Mouse (Mus musculus) heart, postnatal 0 days (tissue): Measurements from ENCODE around the gene Tm6sf2.

ENCODE experiments used
- CTCF ChIP-seq: IDR thresholded peaks from 2 replicates; pipeline ENCODE4 v1.5.1; 2016; ENCODE audit warnings: antibody characterized with exemption, control low read depth, low read depth
- EP300 ChIP-seq: IDR thresholded peaks from 2 replicates; pipeline ENCODE4 v1.6.1; 2016; ENCODE audit warnings: antibody characterized with exemption, low read depth

- TF ChIP-seq CTCF = no peak
- no peak for TF ChIP-seq EP300
Measured at GRCm38 (mm10) chr8:70081976-70082375, 9.3 kb downstream of the Tm6sf2 start.
